17 mouse cellular contexts compared by ENCODE assay signal in genomic region chr3:107796191-107796983, GRCm38 (mm10). TPM values are rescaled to one million over a fixed set of nuclear protein-coding genes. Genes with fewer than 3 reads are reported as not detected.
DNase-seq lines count a peak whose midpoint lies in the region; ATAC-seq and TF ChIP-seq lines count a peak whose summit lies in the region.
"Had no signal": no experiment of that assay in that cellular context is flagged by ENCODE, and none has a peak within 500 bp of the region (broad histone marks: within the 10 kb centered on the region; RNA-seq: fewer than 3 reads in every experiment).

No protein-coding gene starts in this region.

- peak overlapping the region; percentile 17; the same call in 1 of the 2 replicates for H3K27ac ChIP-seq in gastrocnemius, adult 2 months
- no peak overlapping the region for H3K27ac ChIP-seq in forebrain, embryonic 11.5 days (ENCODE audit: low read depth, low read length)
- H3K27ac ChIP-seq in intestine, embryonic 16.5 days (ENCODE audit: low read length), result no peak overlapping the region
- H3K27ac ChIP-seq: hindbrain, embryonic 15.5 days had no signal

- no peaks in the 10 kb centered on the region for H3K36me3 ChIP-seq in forebrain, embryonic 11.5 days (ENCODE audit: control insufficient read depth, insufficient read depth, low read length)
- H3K36me3 ChIP-seq in intestine, embryonic 16.5 days (ENCODE audit: control insufficient read depth, insufficient read depth, low read length), result no peaks in the 10 kb centered on the region
- H3K36me3 ChIP-seq: hindbrain, embryonic 15.5 days; limb, embryonic 15.5 days had no signal

- peaks cover 8% of the 10 kb centered on the region for H3K4me1 ChIP-seq in forebrain, embryonic 11.5 days (replicated peaks; ENCODE audit: control insufficient read depth, insufficient read depth, low read length)
- H3K4me1 ChIP-seq in intestine, embryonic 16.5 days (ENCODE audit: control insufficient read depth, insufficient read depth, low read length), result peaks cover 9% of the 10 kb centered on the region; the same call in 1 of the 2 replicates

- H3K4me3 ChIP-seq in gastrocnemius, adult 2 months, result no peak overlapping the region
- H3K4me3 ChIP-seq in forebrain, embryonic 11.5 days (ENCODE audit: low read depth, low read length), result no peak overlapping the region
- no peak overlapping the region for H3K4me3 ChIP-seq in intestine, embryonic 16.5 days (ENCODE audit: low read length)
- H3K4me3 ChIP-seq: hindbrain, embryonic 15.5 days; limb, embryonic 15.5 days had no signal

- no peak overlapping the region for H3K4me2 ChIP-seq in forebrain, embryonic 11.5 days (ENCODE audit: low read depth, low read length, severe bottlenecking)
- H3K4me2 ChIP-seq in intestine, embryonic 16.5 days (ENCODE audit: low read depth, low read length), result no peak overlapping the region
- H3K4me2 ChIP-seq: hindbrain, embryonic 15.5 days; limb, embryonic 15.5 days had no signal

- DNase-seq in gastrocnemius, adult 2 months, result no peak
- DNase-seq in gastrocnemius, postnatal 25 days, result no peak
- DNase-seq in 3134 (ENCODE audit: extremely low read depth, insufficient read length, low spot score), result peak; percentile 75
- DNase-seq in MN1 (ENCODE audit: low spot score), result peak; percentile 56
- no peak for DNase-seq in forebrain, embryonic 11.5 days (ENCODE audit: low spot score)
- DNase-seq in embryo, embryonic 9.5 days (ENCODE audit: extremely low spot score), result no peak
- DNase-seq: cerebellum, adult 9-10 months; gastrocnemius, postnatal 10 days; kidney, postnatal 25 days; lung, postnatal 10 days; thymus, adult 18-20 months had no signal

- intact Hi-C loops in gastrocnemius, adult 2 months (cut with DNase I), result no loop called here

- TF ChIP-seq CTCF in gastrocnemius, adult 2 months (IDR thresholded peaks at IDR 0.05), result no peak

- peak; percentile 77 for ATAC-seq in granulocyte monocyte progenitor cell, adult 5-6 weeks (replicated peaks; ENCODE audit: poor library complexity, severe bottlenecking)
- ATAC-seq in forebrain, embryonic 11.5 days (replicated peaks; ENCODE audit: low FRiP score), result no peak
- ATAC-seq in intestine, embryonic 16.5 days, result no peak
- ATAC-seq: forebrain, embryonic 14.5 days; midbrain, embryonic 16.5 days had no signal

- no peaks in the 10 kb centered on the region for H3K27me3 ChIP-seq in forebrain, embryonic 11.5 days (ENCODE audit: control insufficient read depth, insufficient read depth, low read length)
- H3K27me3 ChIP-seq in intestine, embryonic 16.5 days (replicated peaks; ENCODE audit: control insufficient read depth, insufficient read depth, low read length), result no peaks in the 10 kb centered on the region
- H3K27me3 ChIP-seq: hindbrain, embryonic 15.5 days; limb, embryonic 15.5 days had no signal

- no peaks in the 10 kb centered on the region for H3K9me3 ChIP-seq in forebrain, embryonic 11.5 days (ENCODE audit: control insufficient read depth, low read length)
- no peaks in the 10 kb centered on the region for H3K9me3 ChIP-seq in intestine, embryonic 16.5 days (ENCODE audit: control insufficient read depth, low read length)
- H3K9me3 ChIP-seq: hindbrain, embryonic 15.5 days; limb, embryonic 15.5 days had no signal

- no peak overlapping the region for H3K9ac ChIP-seq in forebrain, embryonic 11.5 days (ENCODE audit: low read length)
- H3K9ac ChIP-seq in intestine, embryonic 16.5 days (ENCODE audit: low read depth, low read length), result no peak overlapping the region
- H3K9ac ChIP-seq: hindbrain, embryonic 15.5 days; limb, embryonic 15.5 days had no signal

- 80% methylated on average over 8 of the region's 8 CpGs for WGBS in forebrain, embryonic 11.5 days
- 63% methylated on average over 8 of the region's 8 CpGs for WGBS in intestine, embryonic 16.5 days

RNA-seq across cellular contexts. Expression of gene Csf1, which starts 36.1 kb away (rescaled TPM):
- total RNA-seq in gastrocnemius, adult 2 months (2021), result 1 to 10 TPM; 7.9 to 8.5 TPM
- total RNA-seq in gastrocnemius, postnatal 25 days (2021), result 10 to 100 TPM in 1 of 2 experiments, 1 to 10 TPM in 1; 9.5 to 10.6 TPM
- total RNA-seq in granulocyte monocyte progenitor cell, adult 5-6 weeks (2014; fragmentation: Nextera tagmentation), result 6.4 and 7.2 TPM in 2 replicates
- total RNA-seq in granulocyte monocyte progenitor cell, adult 5-6 weeks (2017), result 2.1 and 2.9 TPM in 2 replicates
- polyA plus RNA-seq in forebrain, embryonic 11.5 days (2014; fragmentation: Nextera tagmentation; extraction: Ambion mirVana), result 6.0 and 8.1 TPM in 2 replicates
- polyA plus RNA-seq in intestine, embryonic 16.5 days (2015; fragmentation: Nextera tagmentation; extraction: Ambion mirVana), result 11.8 and 13.9 TPM in 2 replicates

Comparison
In these comparisons a context has a peak if more than half of its experiments do, and no peak if none do; other contexts are left out.
1. DNase-seq: peak in 3134 (single experiment) and MN1 (single experiment); none in gastrocnemius, adult 2 months (single experiment), gastrocnemius, postnatal 25 days (single experiment), forebrain, embryonic 11.5 days (single experiment) and embryo, embryonic 9.5 days (single experiment).